In the genomic region with DNA sequence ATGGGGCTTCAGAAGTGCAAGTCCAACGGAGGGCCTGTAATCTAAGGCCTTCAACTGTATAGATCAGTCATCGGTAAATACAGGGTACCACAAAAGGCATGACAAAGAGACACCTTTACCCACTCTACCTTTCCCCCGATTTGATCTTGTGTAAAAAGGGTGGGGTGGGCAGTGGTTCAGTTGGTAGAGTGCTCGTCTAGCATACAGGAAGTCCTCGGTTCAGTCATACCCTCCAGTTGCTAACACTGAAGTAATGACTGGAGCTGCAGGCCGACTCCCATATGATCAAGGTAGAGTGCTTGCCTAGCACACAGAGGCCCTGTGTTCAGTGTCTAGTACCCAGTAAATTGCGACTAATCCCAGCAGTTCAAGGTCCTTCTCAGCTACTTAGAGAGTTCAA, we compare ENCODE assay signal across 9 mouse cellular contexts. TPM values are rescaled to one million over a fixed set of nuclear protein-coding genes. Genes with fewer than 3 reads are reported as not detected.
DNase-seq lines count a peak whose midpoint lies in the region; ATAC-seq and TF ChIP-seq lines count a peak whose summit lies in the region.
"Had no signal": no experiment of that assay in that cellular context is flagged by ENCODE, and none has a peak within 500 bp of the region (broad histone marks: within the 10 kb centered on the region; RNA-seq: fewer than 3 reads in every experiment).

No protein-coding gene starts in this region.

- H3K36me3 ChIP-seq in lung, embryonic 16.5 days (ENCODE audit: control insufficient read depth, insufficient read depth, low read length), result no peaks in the 10 kb centered on the region
- H3K36me3 ChIP-seq in forebrain, embryonic 13.5 days (ENCODE audit: poor library complexity, severe bottlenecking), result no peaks in the 10 kb centered on the region

- peak; percentile 50 for ATAC-seq in lung, embryonic 16.5 days (ENCODE audit: low read depth)
- peak; percentile 19 to 34; a peak in 2 of 4 replicates for ATAC-seq in hematopoietic stem cell, adult 5-6 weeks (replicated peaks in 1 of 2; ENCODE audit: insufficient read depth in 1 of 2, low FRiP score in 2 of 2, low TSS enrichment in 1 of 2, low read depth in 1 of 2, poor library complexity in 2 of 2, severe bottlenecking in 2 of 2)
- ATAC-seq in forebrain, embryonic 13.5 days, result no peak; the same call in 1 of the 2 replicates

- H3K4me1 ChIP-seq in lung, embryonic 16.5 days (replicated peaks; ENCODE audit: control insufficient read depth, insufficient read depth, low read length), result peaks cover 50% of the 10 kb centered on the region
- peaks cover 6% of the 10 kb centered on the region; the same call in 1 of the 2 replicates for H3K4me1 ChIP-seq in olfactory bulb, adult 2 months (ENCODE audit: control insufficient read depth, insufficient read depth, low read length)
- peaks cover 9% of the 10 kb centered on the region; the same call in 1 of the 2 replicates for H3K4me1 ChIP-seq in forebrain, embryonic 13.5 days

- 0 out of 2 replicates have a peak overlapping the region, but pooled peaks have one; percentile 3 for H3K4me2 ChIP-seq in lung, embryonic 16.5 days (ENCODE audit: low read depth, low read length)
- no peak overlapping the region for H3K4me2 ChIP-seq in forebrain, embryonic 13.5 days
- H3K4me2 ChIP-seq: liver, embryonic 11.5 days had no signal

- no peak overlapping the region for H3K9ac ChIP-seq in lung, embryonic 16.5 days (ENCODE audit: low read length)
- no peak overlapping the region for H3K9ac ChIP-seq in forebrain, embryonic 13.5 days

- intact Hi-C loops in gastrocnemius, adult 2 months (cut with DNase I), result loop anchor here (5.0 kb wide), 1 partner anchor 36 kb away; no protein-coding TSS in a partner anchor

- no peak for TF ChIP-seq POLR2A in olfactory bulb, adult 2 months (IDR thresholded peaks at IDR 0.05; ENCODE audit: insufficient read depth, low read depth, low read length)

- peak overlapping the region; percentile 24; the same call in 1 of the 2 replicates for H3K4me3 ChIP-seq in gastrocnemius, adult 2 months
- H3K4me3 ChIP-seq in lung, embryonic 16.5 days (ENCODE audit: low read length), result no peak overlapping the region
- no peak overlapping the region for H3K4me3 ChIP-seq in olfactory bulb, adult 2 months (ENCODE audit: insufficient read depth, low read depth, low read length)
- H3K4me3 ChIP-seq in forebrain, embryonic 13.5 days, result no peak overlapping the region

- TF ChIP-seq CTCF in gastrocnemius, adult 2 months (IDR thresholded peaks at IDR 0.05), result no peak
- no peak for TF ChIP-seq CTCF in olfactory bulb, adult 2 months (IDR thresholded peaks at IDR 0.05; ENCODE audit: insufficient read depth, low read depth, low read length)

- no peaks in the 10 kb centered on the region for H3K27me3 ChIP-seq in lung, embryonic 16.5 days (ENCODE audit: control insufficient read depth, insufficient read depth, low read depth, low read length)
- H3K27me3 ChIP-seq in forebrain, embryonic 13.5 days, result no peaks in the 10 kb centered on the region

- WGBS in lung, embryonic 16.5 days, result 47% methylated on average over 7 of the region's 7 CpGs
- 67% methylated on average over 7 of the region's 7 CpGs for WGBS in olfactory bulb, adult 2 months
- 80% methylated on average over 7 of the region's 7 CpGs for WGBS in forebrain, embryonic 13.5 days

- DNase-seq in gastrocnemius, adult 2 months, result no peak
- DNase-seq in gastrocnemius, adult 18-20 months (ENCODE audit: low spot score), result no peak
- DNase-seq in lung, postnatal 25 days (ENCODE audit: low spot score), result no peak
- DNase-seq in cerebellum, adult 18-20 months, result no peak

- H3K27ac ChIP-seq in gastrocnemius, adult 2 months, result peak overlapping the region; percentile 84
- peak overlapping the region; percentile 94 for H3K27ac ChIP-seq in lung, embryonic 16.5 days (ENCODE audit: low read length)
- 0 out of 2 replicates have a peak overlapping the region, but pooled peaks have one; percentile 2 for H3K27ac ChIP-seq in olfactory bulb, adult 2 months (ENCODE audit: insufficient read depth, low read depth, low read length)
- no peak overlapping the region; the same call in 1 of the 2 replicates for H3K27ac ChIP-seq in forebrain, embryonic 13.5 days

- H3K9me3 ChIP-seq in lung, embryonic 16.5 days (ENCODE audit: control insufficient read depth, low read length), result no peaks in the 10 kb centered on the region
- no peaks in the 10 kb centered on the region for H3K9me3 ChIP-seq in forebrain, embryonic 13.5 days (replicated peaks)

RNA-seq across cellular contexts. Expression of gene Ier3, which starts 7.8 kb away (rescaled TPM):
- 1 to 10 TPM; 4.4 to 8.6 TPM for total RNA-seq in gastrocnemius, adult 2 months (2021)
- 1 to 10 TPM; 7.1 to 8.0 TPM for total RNA-seq in gastrocnemius, adult 18-20 months (2021)
- 21.9 and 31.7 TPM in 2 replicates for polyA plus RNA-seq in lung, embryonic 16.5 days (2015; fragmentation: Nextera tagmentation; extraction: Ambion mirVana)
- total RNA-seq in hematopoietic stem cell, adult 5-6 weeks (2017), result 128 and 182 TPM in 2 replicates
- not detected in 2 replicates for polyA plus RNA-seq in olfactory bulb, adult 2 months (2012; ENCODE audit: insufficient read depth, insufficient read length, low replicate concordance, missing spikeins)
- polyA plus RNA-seq in forebrain, embryonic 13.5 days (2015; fragmentation: Nextera tagmentation; extraction: Ambion mirVana), result 4.5 and 5.2 TPM in 2 replicates

RNA-seq across cellular contexts. Expression of gene Flot1, which starts 9.4 kb away (rescaled TPM):
- 10 to 100 TPM; 45.4 to 50.9 TPM for total RNA-seq in gastrocnemius, adult 2 months (2021)
- total RNA-seq in gastrocnemius, adult 18-20 months (2021), result 10 to 100 TPM; 58.1 to 61.3 TPM
- 57.8 and 65.1 TPM in 2 replicates for polyA plus RNA-seq in lung, embryonic 16.5 days (2015; fragmentation: Nextera tagmentation; extraction: Ambion mirVana)
- total RNA-seq in hematopoietic stem cell, adult 5-6 weeks (2017), result 134 and 140 TPM in 2 replicates
- polyA plus RNA-seq in olfactory bulb, adult 2 months (2012; ENCODE audit: insufficient read depth, insufficient read length, low replicate concordance, missing spikeins), result not detected in 2 replicates
- polyA plus RNA-seq in forebrain, embryonic 13.5 days (2015; fragmentation: Nextera tagmentation; extraction: Ambion mirVana), result 57.0 and 57.7 TPM in 2 replicates

RNA-seq across cellular contexts. Expression of gene Tubb5, which starts 24.5 kb away (rescaled TPM):
- 10 to 100 TPM; 29.7 to 40.0 TPM for total RNA-seq in gastrocnemius, adult 2 months (2021)
- 10 to 100 TPM; 25.7 to 34.7 TPM for total RNA-seq in gastrocnemius, adult 18-20 months (2021)
- 877 and 940 TPM in 2 replicates for polyA plus RNA-seq in lung, embryonic 16.5 days (2015; fragmentation: Nextera tagmentation; extraction: Ambion mirVana)
- total RNA-seq in hematopoietic stem cell, adult 5-6 weeks (2017), result 873 and 988 TPM in 2 replicates
- polyA plus RNA-seq in olfactory bulb, adult 2 months (2012; ENCODE audit: insufficient read depth, insufficient read length, low replicate concordance, missing spikeins), result 228 and 580 TPM in 2 replicates
- 1,790 and 1,841 TPM in 2 replicates for polyA plus RNA-seq in forebrain, embryonic 13.5 days (2015; fragmentation: Nextera tagmentation; extraction: Ambion mirVana)

RNA-seq across cellular contexts. Expression of gene Mdc1, which starts 27.7 kb away (rescaled TPM):
- 1 to 10 TPM; 3.6 to 4.4 TPM for total RNA-seq in gastrocnemius, adult 2 months (2021)
- 1 to 10 TPM; 4.2 to 6.7 TPM for total RNA-seq in gastrocnemius, adult 18-20 months (2021)
- polyA plus RNA-seq in lung, embryonic 16.5 days (2015; fragmentation: Nextera tagmentation; extraction: Ambion mirVana), result 20.6 and 22.3 TPM in 2 replicates
- total RNA-seq in hematopoietic stem cell, adult 5-6 weeks (2017), result 26.0 and 40.0 TPM in 2 replicates
- 41.3 TPM in 1 of 2 replicates, not detected in the other for polyA plus RNA-seq in olfactory bulb, adult 2 months (2012; ENCODE audit: insufficient read depth, insufficient read length, low replicate concordance, missing spikeins)
- polyA plus RNA-seq in forebrain, embryonic 13.5 days (2015; fragmentation: Nextera tagmentation; extraction: Ambion mirVana), result 15.1 and 18.4 TPM in 2 replicates

RNA-seq across cellular contexts. Expression of gene Nrm, which starts 47.5 kb away (rescaled TPM):
- under 1 TPM; 0.82 to 0.86 TPM for total RNA-seq in gastrocnemius, adult 2 months (2021)
- total RNA-seq in gastrocnemius, adult 18-20 months (2021), result 1 to 10 TPM in 1 of 2 experiments, under 1 TPM in 1; 0.68 to 1.5 TPM
- polyA plus RNA-seq in lung, embryonic 16.5 days (2015; fragmentation: Nextera tagmentation; extraction: Ambion mirVana), result 65.6 and 67.9 TPM in 2 replicates
- total RNA-seq in hematopoietic stem cell, adult 5-6 weeks (2017), result 53.1 and 73.0 TPM in 2 replicates
- not detected in 2 replicates for polyA plus RNA-seq in olfactory bulb, adult 2 months (2012; ENCODE audit: insufficient read depth, insufficient read length, low replicate concordance, missing spikeins)
- 41.3 and 47.9 TPM in 2 replicates for polyA plus RNA-seq in forebrain, embryonic 13.5 days (2015; fragmentation: Nextera tagmentation; extraction: Ambion mirVana)

Comparison
In these comparisons a context has a peak if more than half of its experiments do, and no peak if none do; other contexts are left out.
1. RNA of gene Ier3, which starts 7.8 kb away (total RNA-seq): 128 to 182 TPM in hematopoietic stem cell, adult 5-6 weeks; 4.4 to 8.6 TPM in gastrocnemius, adult 2 months and 7.1 to 8.0 TPM in gastrocnemius, adult 18-20 months; every median in the first group is over 10 times any median in the second.
2. RNA of gene Tubb5, which starts 24.5 kb away (total RNA-seq): 873 to 988 TPM in hematopoietic stem cell, adult 5-6 weeks; 29.7 to 40.0 TPM in gastrocnemius, adult 2 months and 25.7 to 34.7 TPM in gastrocnemius, adult 18-20 months; every median in the first group is over 10 times any median in the second.